Mouse (Mus musculus) liver, embryonic 16.5 days (tissue): ENCODE data around the gene Grk2. TPM values are rescaled to one million over a fixed set of nuclear protein-coding genes. Genes with fewer than 3 reads are reported as not detected.

Source experiments
- ATAC-seq: fragments of 200-750 bp; cut with Nextera tagmentation; 2 replicates; pipeline ENCODE4 v1.8.0; 2017; ENCODE audit warnings: low read depth, mild to moderate bottlenecking, moderate number of reproducible peaks, moderate library complexity
- H3K27ac ChIP-seq: fragments of 300-500 bp; sonication (generic); 2 replicates; pipeline ENCODE4 v1.5.1; 2014; ENCODE audit warnings: mild to moderate bottlenecking, low read length
- H3K27me3 ChIP-seq: fragments of 300-500 bp; sonication (generic); 2 replicates; pipeline ENCODE4 v1.6.1; 2014; ENCODE audit warnings: low read depth, low read length, mixed read lengths; ENCODE audit not compliant: control insufficient read depth, insufficient read depth
- H3K36me3 ChIP-seq: fragments of 300-500 bp; sonication (generic); 2 replicates; pipeline ENCODE4 v1.6.1; 2014; ENCODE audit warnings: mild to moderate bottlenecking; ENCODE audit not compliant: control insufficient read depth, insufficient read depth
- H3K4me1 ChIP-seq: fragments of 300-500 bp; sonication (generic); 2 replicates; pipeline ENCODE4 v1.6.1; 2014; ENCODE audit warnings: low read depth, low read length, mixed read lengths; ENCODE audit not compliant: control insufficient read depth
- H3K4me2 ChIP-seq: fragments of 300-500 bp; sonication (generic); 2 replicates; pipeline ENCODE4 v1.6.1; 2014; ENCODE audit warnings: low read depth, low read length, mixed read lengths
- H3K4me3 ChIP-seq: fragments of 300-500 bp; sonication (generic); 2 replicates; pipeline ENCODE4 v1.5.1; 2014; ENCODE audit warnings: low read depth, mild to moderate bottlenecking, low read length
- H3K9ac ChIP-seq: fragments of 300-500 bp; sonication (generic); 2 replicates; pipeline ENCODE4 v1.6.1; 2014; ENCODE audit warnings: low read depth, low read length
- H3K9me3 ChIP-seq: fragments of 300-500 bp; sonication (generic); replicated peaks from 2 replicates; pipeline ENCODE4 v1.6.1; 2016; ENCODE audit warnings: low read length; ENCODE audit not compliant: control insufficient read depth
- WGBS: fragments of 180-500 bp; shearing (Covaris S2); extraction: QIAGEN DNeasy Blood & Tissue Kit; methylation state at CpG from one replicate; pipeline ENCODE4 v1.1.7; 2014; ENCODE audit not compliant: insufficient replicate concordance; 5-methylcytosine and 5-hydroxymethylcytosine counted together
- polyA plus RNA-seq: library from polyadenylated mRNA; unstranded; fragments of >200 nt; fragmentation: Nextera tagmentation; extraction: Ambion mirVana; gene quantifications from 2 replicates; pipeline ENCODE4 v1.2.1, GENCODE M21; 2015

Grk2 gene
- polyA plus RNA-seq, 1 experiment from 2014 or later = 9.5 TPM

DNA sequence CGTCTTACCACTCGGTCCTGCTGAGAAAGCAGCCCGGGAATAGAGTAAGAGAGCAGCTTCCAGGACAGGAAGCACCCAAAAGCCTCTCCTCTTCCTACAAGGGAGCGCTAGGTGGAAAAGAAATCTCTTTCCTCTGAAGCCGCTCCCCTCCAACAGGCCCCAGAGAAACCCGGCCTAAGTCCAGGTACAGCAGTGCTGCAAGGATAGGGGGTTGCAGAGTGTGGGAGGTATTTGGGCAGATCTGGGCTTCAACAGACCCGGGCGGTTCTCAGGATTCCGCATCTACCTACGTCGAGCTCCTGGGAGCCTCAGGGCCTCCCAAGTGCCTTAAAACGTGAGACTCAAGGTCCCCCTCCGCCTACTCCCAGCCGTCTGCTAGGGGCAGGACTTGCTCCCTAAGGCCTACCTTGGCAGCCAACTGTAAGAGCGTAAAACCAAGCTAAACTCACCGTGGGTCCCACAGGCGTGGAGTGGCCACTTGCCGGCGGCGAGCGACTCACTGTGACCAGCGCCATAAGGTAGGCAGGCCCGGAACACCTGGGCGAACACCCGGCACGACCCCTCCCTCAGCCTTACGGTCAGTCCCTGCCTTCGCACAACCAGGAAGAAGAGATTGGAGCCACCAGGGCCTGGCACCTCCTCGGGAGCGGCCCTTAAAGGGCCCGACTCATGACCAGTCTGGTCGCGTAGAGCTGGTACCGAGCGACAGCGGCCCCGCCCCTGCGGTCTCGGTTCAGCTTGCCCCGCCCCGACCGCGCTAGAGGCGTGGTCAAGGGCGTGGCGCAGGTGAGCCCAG lies 37.3 kb downstream of the Grk2 start, which contains the start of gene Ssh3:
Ssh3 (minus strand) TSS at position 615 of the 796 bp plus-strand sequence.
- Histone ChIP-seq H3K36me3 (no peaks in the 10 kb centered on the region), H3K4me2 (peak within 1 kb of the TSS; percentile 63), H3K9me3 (no peaks in the 10 kb centered on the region), H3K27me3 (no peaks in the 10 kb centered on the region; the same call in 1 of the 2 replicates), H3K4me3 (peak within 1 kb of the TSS; percentile 57), H3K27ac (no peak within 1 kb of the TSS), H3K4me1 (peaks cover 6% of the 10 kb centered on the region; the same call in 1 of the 2 replicates), H3K9ac (peak within 1 kb of the TSS; percentile 44; the same call in 1 of the 2 replicates)
- peak; percentile 87 for ATAC-seq
- WGBS = 14% methylated on average over 46 of the region's 46 CpGs

DNA sequence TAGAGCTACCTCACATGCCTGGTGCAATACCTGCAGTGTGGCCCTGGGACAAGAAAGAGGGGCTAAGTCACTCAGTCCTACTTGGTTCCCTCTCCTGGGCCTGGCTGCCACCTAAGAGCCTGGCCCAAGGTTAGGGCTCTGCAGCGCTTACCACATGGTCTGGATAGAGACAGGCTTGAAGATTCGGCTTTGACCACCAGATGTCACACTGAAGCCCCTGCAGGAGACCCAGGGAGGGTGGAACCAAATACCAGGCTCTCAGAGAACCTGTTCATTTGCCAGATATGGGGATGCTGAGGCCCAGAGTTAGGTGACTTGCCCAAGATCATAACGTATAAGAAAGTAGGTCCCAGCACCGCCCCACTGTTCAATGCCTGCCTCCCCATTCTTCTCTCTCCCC lies 40.1 kb downstream of the Grk2 start:
- no peak for ATAC-seq
- no peak overlapping the region for H3K27ac ChIP-seq
- no peak overlapping the region for H3K4me2 ChIP-seq
- peaks cover 6% of the 10 kb centered on the region; the same call in 1 of the 2 replicates for H3K4me1 ChIP-seq
- no peaks in the 10 kb centered on the region for H3K9me3 ChIP-seq
- H3K27me3 ChIP-seq = no peaks in the 10 kb centered on the region; the same call in 1 of the 2 replicates
- H3K36me3 ChIP-seq = no peaks in the 10 kb centered on the region
- H3K9ac ChIP-seq = no peak overlapping the region
- H3K4me3 ChIP-seq = no peak overlapping the region
- WGBS = 62% methylated on average over 4 of the region's 4 CpGs

DNA sequence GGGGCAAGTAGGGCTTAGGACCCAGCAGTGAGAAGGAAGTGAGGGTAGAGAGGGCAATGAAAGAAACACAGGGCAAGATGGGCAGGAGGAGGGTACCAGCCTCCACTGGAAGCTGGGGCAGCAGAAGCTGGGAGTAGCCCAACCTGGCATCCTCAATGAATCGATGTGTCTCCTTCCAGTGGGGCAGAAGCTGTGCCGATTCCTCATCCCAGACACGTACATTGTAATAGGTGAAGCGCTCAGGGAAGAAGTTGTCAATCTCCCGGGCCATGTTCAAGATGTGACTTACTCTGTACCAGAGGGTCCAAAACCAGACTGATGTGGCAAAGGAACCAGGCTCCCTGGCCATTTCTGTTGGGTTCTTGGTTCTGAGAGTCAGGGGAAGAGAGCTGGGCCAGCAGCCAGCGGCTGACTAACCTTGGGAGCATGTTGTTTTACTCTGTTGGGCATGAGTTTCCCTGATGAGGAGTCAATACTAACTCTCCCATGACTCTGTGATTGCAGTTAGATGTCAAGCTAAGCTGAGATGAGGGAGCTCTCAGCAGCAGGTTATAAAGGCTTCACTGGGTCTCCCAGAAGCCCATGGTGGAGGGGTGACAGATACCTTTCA lies 41.7 kb downstream of the Grk2 start:
- no peak for ATAC-seq
- H3K4me2 ChIP-seq = no peak overlapping the region
- H3K9ac ChIP-seq = no peak overlapping the region
- no peak overlapping the region for H3K27ac ChIP-seq
- H3K4me3 ChIP-seq = no peak overlapping the region
- H3K36me3 ChIP-seq = no peaks in the 10 kb centered on the region
- no peaks in the 10 kb centered on the region for H3K9me3 ChIP-seq
- H3K27me3 ChIP-seq = no peaks in the 10 kb centered on the region; the same call in 1 of the 2 replicates
- peaks cover 8% of the 10 kb centered on the region; the same call in 1 of the 2 replicates for H3K4me1 ChIP-seq
- whole genome bisulfite sequencing = 79% methylated on average over 6 of the region's 6 CpGs

- Histone ChIP-seq H3K9me3 (no peaks in the 10 kb centered on the region), H3K9ac (no peak overlapping the region), H3K4me1 (peaks cover 3% of the 10 kb centered on the region; the same call in 1 of the 2 replicates), H3K27me3 (no peaks in the 10 kb centered on the region), H3K36me3 (no peaks in the 10 kb centered on the region), H3K27ac (no peak overlapping the region), H3K4me3 (no peak overlapping the region), H3K4me2 (no peak overlapping the region)
- WGBS = 53% methylated on average over 14 of the region's 14 CpGs
- ATAC-seq = no peak
Observed at GRCm38 (mm10) chr19:4263702-4264101, 42.3 kb downstream of the Grk2 start.

DNA sequence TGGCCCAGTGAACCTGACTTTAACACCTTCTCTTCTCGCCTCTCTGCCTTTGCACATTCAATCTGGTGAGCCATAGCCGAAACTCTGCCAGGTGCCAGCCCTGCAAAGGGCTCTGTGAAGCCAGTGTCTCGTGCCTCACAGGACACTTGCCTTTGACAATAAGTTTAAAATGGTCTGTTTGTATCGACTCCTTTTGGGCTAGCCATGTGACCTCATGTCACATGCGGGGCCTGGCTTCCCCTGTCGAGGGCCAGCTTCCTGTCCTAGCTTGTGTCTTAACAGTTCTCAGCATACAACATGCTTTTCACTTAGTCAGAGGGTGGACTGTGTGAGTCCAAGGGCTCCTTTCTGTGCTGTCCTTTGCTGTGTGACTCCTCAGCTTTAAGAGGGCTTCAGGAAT lies 43.3 kb downstream of the Grk2 start:
- H3K4me3 ChIP-seq = no peak overlapping the region
- H3K9me3 ChIP-seq = no peaks in the 10 kb centered on the region
- H3K27me3 ChIP-seq = no peaks in the 10 kb centered on the region
- peaks cover 6% of the 10 kb centered on the region for H3K4me1 ChIP-seq
- no peak overlapping the region for H3K27ac ChIP-seq
- H3K4me2 ChIP-seq = no peak overlapping the region
- no peak overlapping the region for H3K9ac ChIP-seq
- no peaks in the 10 kb centered on the region for H3K36me3 ChIP-seq
- ATAC-seq = no peak
- WGBS = 38% methylated on average over 6 of the region's 6 CpGs

GRCm38 (mm10) chr19:4261038-4261698 lies 44.9 kb downstream of the Grk2 start:
- 53% methylated on average over 8 of the region's 8 CpGs for WGBS
- Histone ChIP-seq H3K4me1 (peaks cover 11% of the 10 kb centered on the region), H3K36me3 (no peaks in the 10 kb centered on the region), H3K4me3 (no peak overlapping the region), H3K9me3 (no peaks in the 10 kb centered on the region), H3K27me3 (no peaks in the 10 kb centered on the region), H3K9ac (no peak overlapping the region), H3K4me2 (no peak overlapping the region), H3K27ac (no peak overlapping the region)
- peak; percentile 65 for ATAC-seq

- Histone ChIP-seq H3K9me3 (no peaks in the 10 kb centered on the region), H3K4me1 (peaks cover 11% of the 10 kb centered on the region), H3K9ac (peak overlapping the region; percentile 32), H3K27ac (no peak overlapping the region), H3K4me3 (peak overlapping the region; percentile 68), H3K27me3 (no peaks in the 10 kb centered on the region), H3K4me2 (peak overlapping the region; percentile 96), H3K36me3 (no peaks in the 10 kb centered on the region)
- whole genome bisulfite sequencing = 40% methylated on average over 12 of the region's 12 CpGs
- ATAC-seq = no peak
Observed at GRCm38 (mm10) chr19:4257897-4258252, 48.1 kb downstream of the Grk2 start.

DNA sequence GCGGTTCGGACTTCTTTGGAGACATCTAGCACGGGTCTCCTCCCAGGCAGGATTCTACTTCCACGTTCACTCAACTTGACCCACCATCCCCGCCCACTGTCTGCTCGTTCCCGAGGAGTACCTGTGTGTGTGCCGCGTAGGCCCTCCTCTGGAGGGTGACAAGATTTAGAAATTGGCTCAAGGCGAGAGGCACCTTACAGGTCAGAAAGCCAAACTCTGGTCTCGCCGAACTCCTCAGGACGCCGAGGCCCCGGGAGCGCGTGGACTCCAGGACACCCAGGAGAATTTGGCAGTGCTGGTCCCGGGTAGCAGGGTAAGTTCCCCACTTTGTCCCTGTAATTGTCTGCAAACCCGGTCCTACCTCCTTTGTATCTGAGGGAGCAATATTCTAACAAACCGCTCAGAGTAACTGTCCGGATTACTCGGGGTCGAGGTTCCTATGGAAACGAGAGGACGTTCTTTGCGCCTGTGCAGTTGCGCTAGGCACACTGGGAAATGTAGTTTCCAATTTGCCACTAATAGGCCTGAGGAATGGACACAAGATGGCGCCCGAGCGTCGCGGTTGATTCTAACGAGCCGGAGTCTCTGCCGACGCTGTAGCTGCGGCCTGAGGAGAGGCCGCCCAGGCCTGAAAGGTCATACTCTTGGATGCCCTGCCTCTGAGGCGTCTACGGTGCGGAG lies 48.7 kb downstream of the Grk2 start:
- Histone ChIP-seq H3K36me3 (no peaks in the 10 kb centered on the region), H3K9ac (peak overlapping the region; percentile 61), H3K4me1 (peaks cover 11% of the 10 kb centered on the region), H3K4me3 (peak overlapping the region; percentile 68), H3K4me2 (peak overlapping the region; percentile 96), H3K27me3 (no peaks in the 10 kb centered on the region), H3K9me3 (no peaks in the 10 kb centered on the region), H3K27ac (no peak overlapping the region)
- WGBS = under 1% methylated on average over 41 of the region's 41 CpGs
- peak; percentile 84 for ATAC-seq
